Mouse (Mus musculus): ENCODE data around the gene Htr6. TPM values are rescaled to one million over a fixed set of nuclear protein-coding genes. Genes with fewer than 3 reads are reported as not detected.

Htr6 gene
- polyA plus RNA-seq, 1 experiment, result not detected

GRCm38 (mm10) chr4:139105453-139105852 is 30.1 kb upstream of the Htr6 start:
- Histone ChIP-seq H3K27ac (ENCODE audit: insufficient read depth, low read length) (peak overlapping the region; percentile 21; the same call in 1 of the 2 replicates), H3K4me1 (ENCODE audit: control insufficient read depth, insufficient read depth, low read length) (peaks cover 16% of the 10 kb centered on the region), H3K4me3 (ENCODE audit: insufficient read depth, low read length) (no peak overlapping the region)
- TF ChIP-seq CTCF (IDR thresholded peaks at IDR 0.05; ENCODE audit: borderline replicate concordance, insufficient read depth, low read length), result no peak
- no peak for TF ChIP-seq POLR2A (IDR thresholded peaks at IDR 0.05; ENCODE audit: low read depth, low read length)

- TF ChIP-seq CTCF (IDR thresholded peaks at IDR 0.05; ENCODE audit: borderline replicate concordance, insufficient read depth, low read length) (no peak), POLR2A (IDR thresholded peaks at IDR 0.05; ENCODE audit: low read depth, low read length) (no peak)
- H3K27ac ChIP-seq (ENCODE audit: insufficient read depth, low read length), result no peak overlapping the region
- H3K4me1 ChIP-seq (ENCODE audit: control insufficient read depth, insufficient read depth, low read length), result peaks cover 13% of the 10 kb centered on the region
- no peak overlapping the region for H3K4me3 ChIP-seq (ENCODE audit: insufficient read depth, low read length)
Observed at GRCm38 (mm10) chr4:139101546-139101945, 26.2 kb upstream of the Htr6 start.

- Histone ChIP-seq H3K4me1 (ENCODE audit: control insufficient read depth, insufficient read depth, low read length) (peaks cover 1% of the 10 kb centered on the region; the same call in 1 of the 2 replicates), H3K4me3 (ENCODE audit: insufficient read depth, low read length) (no peak overlapping the region), H3K27ac (ENCODE audit: insufficient read depth, low read length) (no peak overlapping the region)
- TF ChIP-seq CTCF (IDR thresholded peaks at IDR 0.05; ENCODE audit: borderline replicate concordance, insufficient read depth, low read length) (no peak), POLR2A (IDR thresholded peaks at IDR 0.05; ENCODE audit: low read depth, low read length) (no peak)
Observed at GRCm38 (mm10) chr4:139100326-139100725, 25.0 kb upstream of the Htr6 start.

GRCm38 (mm10) chr4:139096201-139096600 is 20.8 kb upstream of the Htr6 start:
- TF ChIP-seq CTCF (IDR thresholded peaks at IDR 0.05; ENCODE audit: borderline replicate concordance, insufficient read depth, low read length), result no peak
- no peak for TF ChIP-seq POLR2A (IDR thresholded peaks at IDR 0.05; ENCODE audit: low read depth, low read length)
- no peak overlapping the region for H3K4me3 ChIP-seq (ENCODE audit: insufficient read depth, low read length)
- H3K27ac ChIP-seq (ENCODE audit: insufficient read depth, low read length), result no peak overlapping the region
- no peaks in the 10 kb centered on the region; the same call in 1 of the 2 replicates for H3K4me1 ChIP-seq (ENCODE audit: control insufficient read depth, insufficient read depth, low read length)

GRCm38 (mm10) chr4:139095406-139095805 is 20.0 kb upstream of the Htr6 start:
- Histone ChIP-seq H3K4me1 (ENCODE audit: control insufficient read depth, insufficient read depth, low read length) (peaks cover 2% of the 10 kb centered on the region; the same call in 1 of the 2 replicates), H3K4me3 (ENCODE audit: insufficient read depth, low read length) (no peak overlapping the region), H3K27ac (ENCODE audit: insufficient read depth, low read length) (no peak overlapping the region)
- TF ChIP-seq POLR2A (IDR thresholded peaks at IDR 0.05; ENCODE audit: low read depth, low read length) (no peak), CTCF (IDR thresholded peaks at IDR 0.05; ENCODE audit: borderline replicate concordance, insufficient read depth, low read length) (no peak)

GRCm38 (mm10) chr4:139093196-139093530 is 17.8 kb upstream of the Htr6 start:
- H3K4me3 ChIP-seq (ENCODE audit: insufficient read depth, low read length), result 0 out of 2 replicates have a peak overlapping the region, but pooled peaks have one; percentile 18
- peaks cover 2% of the 10 kb centered on the region; the same call in 1 of the 2 replicates for H3K4me1 ChIP-seq (ENCODE audit: control insufficient read depth, insufficient read depth, low read length)
- TF ChIP-seq POLR2A (IDR thresholded peaks at IDR 0.05; ENCODE audit: low read depth, low read length) (no peak), CTCF (IDR thresholded peaks at IDR 0.05; ENCODE audit: borderline replicate concordance, insufficient read depth, low read length) (no peak)
- no peak overlapping the region for H3K27ac ChIP-seq (ENCODE audit: insufficient read depth, low read length)

- Histone ChIP-seq H3K27ac (ENCODE audit: insufficient read depth, low read length) (peak within 1 kb of the TSS; percentile 55), H3K4me3 (ENCODE audit: insufficient read depth, low read length) (peak within 1 kb of the TSS; percentile 93), H3K4me1 (ENCODE audit: control insufficient read depth, insufficient read depth, low read length) (peaks cover 2% of the 10 kb centered on the region; the same call in 1 of the 2 replicates)
- TF ChIP-seq CTCF (IDR thresholded peaks at IDR 0.05; ENCODE audit: borderline replicate concordance, insufficient read depth, low read length) (no peak), POLR2A (IDR thresholded peaks at IDR 0.05; ENCODE audit: low read depth, low read length) (peak; percentile 64)
Observed at GRCm38 (mm10) chr4:139092356-139093195, 17.2 kb upstream of the Htr6 start, which contains the start of gene Nbl1. Gene Nbl1, minus strand, starts transcription at chr4:139092993.

- peaks cover 2% of the 10 kb centered on the region; the same call in 1 of the 2 replicates for H3K4me1 ChIP-seq (ENCODE audit: control insufficient read depth, insufficient read depth, low read length)
- H3K27ac ChIP-seq (ENCODE audit: insufficient read depth, low read length), result peak overlapping the region; percentile 55
- no peak for TF ChIP-seq POLR2A (IDR thresholded peaks at IDR 0.05; ENCODE audit: low read depth, low read length)
- TF ChIP-seq CTCF (IDR thresholded peaks at IDR 0.05; ENCODE audit: borderline replicate concordance, insufficient read depth, low read length), result no peak
- peak overlapping the region; percentile 93 for H3K4me3 ChIP-seq (ENCODE audit: insufficient read depth, low read length)
Observed at GRCm38 (mm10) chr4:139091478-139092355, 16.3 kb upstream of the Htr6 start.

- TF ChIP-seq POLR2A (IDR thresholded peaks at IDR 0.05; ENCODE audit: low read depth, low read length) (no peak), CTCF (IDR thresholded peaks at IDR 0.05; ENCODE audit: borderline replicate concordance, insufficient read depth, low read length) (no peak)
- H3K4me3 ChIP-seq (ENCODE audit: insufficient read depth, low read length), result peak overlapping the region; percentile 93
- H3K4me1 ChIP-seq (ENCODE audit: control insufficient read depth, insufficient read depth, low read length), result peaks cover 2% of the 10 kb centered on the region; the same call in 1 of the 2 replicates
- H3K27ac ChIP-seq (ENCODE audit: insufficient read depth, low read length), result no peak overlapping the region
Observed at GRCm38 (mm10) chr4:139091066-139091465, 15.7 kb upstream of the Htr6 start.

Data from embryonic fibroblast, embryonic 13.5 days (primary cell).